Mouse (Mus musculus) MEL (cell line): ENCODE data around the gene Naa38.

Experiments
- CHD2 ChIP-seq: IDR thresholded peaks from 2 replicates; pipeline ENCODE4 v1.6.1; 2011; ENCODE audit warnings: low read length, improper control_type of control experiment
- CTCF ChIP-seq, 3 experiments: IDR thresholded peaks in 2 of 3; conservative IDR thresholded peaks in 1 of 3; 2 replicates each; pipeline ENCODE4 v1.5.1; 2011 to 2012; ENCODE audit warnings: low read length in 3 of 3, low read depth in 2 of 3, mild to moderate bottlenecking in 2 of 3, improper control_type of control experiment in 1 of 3, inconsistent platforms in 1 of 3, mixed read lengths in 1 of 3, moderate library complexity in 1 of 3; ENCODE audit not compliant: control insufficient read depth in 1 of 3, insufficient read depth in 1 of 3, poor library complexity in 1 of 3, severe bottlenecking in 1 of 3
- EP300 ChIP-seq, 2 experiments: IDR thresholded peaks; 2 replicates each; pipeline ENCODE4 v1.6.1; 2011; ENCODE audit warnings: improper control_type of control experiment in 2 of 2, low read length in 2 of 2, low read depth in 1 of 2, mild to moderate bottlenecking in 1 of 2
- SMC3 ChIP-seq: IDR thresholded peaks from 2 replicates; pipeline ENCODE4 v1.6.1; 2011; ENCODE audit warnings: low read depth, low read length, improper control_type of control experiment
- TCF12 ChIP-seq: IDR thresholded peaks from 2 replicates; pipeline ENCODE4 v1.6.1; 2014; ENCODE audit warnings: low read depth, mild to moderate bottlenecking, inconsistent platforms, low read length, improper control_type of control experiment, moderate library complexity

DNA sequence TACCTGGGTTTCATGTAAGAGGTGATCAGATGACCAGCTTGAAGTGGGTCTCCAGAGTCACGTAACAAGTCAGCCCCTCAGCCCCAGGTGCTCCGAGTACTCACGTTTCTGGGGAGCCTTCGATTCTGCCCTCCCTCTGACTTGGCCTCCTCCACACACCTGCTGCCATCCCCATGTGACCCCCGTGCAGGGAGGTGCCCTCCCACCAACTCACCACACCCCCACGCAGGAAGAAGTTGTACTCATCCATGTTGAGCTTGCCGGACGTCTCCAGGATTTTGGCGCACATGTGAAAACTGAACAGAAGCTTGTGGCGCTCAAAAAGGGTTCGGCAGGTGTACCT is 37.3 kb downstream of the Naa38 start:
- no peak for TF ChIP-seq CHD2
- no peak for TF ChIP-seq EP300 (IDR thresholded peaks at IDR 0.05; ENCODE audit: low read depth in 1 of 2, low read length in 2 of 2)
- no peak for TF ChIP-seq CTCF (IDR thresholded peaks at IDR 0.05 in 2 of 3, conservative IDR thresholded peaks at IDR 0.05 in 1 of 3; ENCODE audit: control insufficient read depth in 1 of 3, insufficient read depth in 1 of 3, low read depth in 2 of 3, low read length in 3 of 3, poor library complexity in 1 of 3, severe bottlenecking in 1 of 3)
- TF ChIP-seq SMC3, result no peak
- TF ChIP-seq TCF12, result no peak
